Mouse (Mus musculus): ENCODE measurements at regions not wholly inside any gene's neighbourhood (a gene's known extent, or its start where the extent isn't known, plus 50 kb on each side); places are given as distances from the start of the nearest gene placed in this dataset.

GRCm38 (mm10) chr19:18253333-18253732 lies 378.3 kb downstream of the Ostf1 start:
- no peak for TF ChIP-seq CTCF (IDR thresholded peaks at IDR 0.05; ENCODE audit: low read depth)
- TF ChIP-seq EP300 (optimal IDR thresholded peaks at IDR 0.05) = no peak
